Comparison of ENCODE assay signal across 15 mouse cellular contexts in genomic region chr8:123243053-123243452, GRCm38 (mm10). TPM values are rescaled to one million over a fixed set of nuclear protein-coding genes. Genes with fewer than 3 reads are reported as not detected.
DNase-seq lines count a peak whose midpoint lies in the region; ATAC-seq and TF ChIP-seq lines count a peak whose summit lies in the region.
"Had no signal": no experiment of that assay in that cellular context is flagged by ENCODE, and none has a peak within 500 bp of the region (broad histone marks: within the 10 kb centered on the region; RNA-seq: fewer than 3 reads in every experiment).

No protein-coding gene starts in this region.

- H3K4me1 ChIP-seq in kidney, embryonic 15.5 days, result no peaks in the 10 kb centered on the region
- H3K4me1 ChIP-seq in midbrain, postnatal 0 days (ENCODE audit: insufficient read depth, low read length), result no peaks in the 10 kb centered on the region
- H3K4me1 ChIP-seq in midbrain, embryonic 10.5 days, result no peaks in the 10 kb centered on the region
- H3K4me1 ChIP-seq in embryonic facial prominence, embryonic 14.5 days (ENCODE audit: control insufficient read depth, insufficient read depth, low read length), result no peaks in the 10 kb centered on the region
- H3K4me1 ChIP-seq: embryonic facial prominence, embryonic 13.5 days; forebrain, embryonic 12.5 days; heart, embryonic 12.5 days; limb, embryonic 12.5 days had no signal

- DNase-seq in kidney, postnatal 14 days, result no peak
- DNase-seq in midbrain, postnatal 0 days (ENCODE audit: low spot score), result no peak
- DNase-seq in midbrain, embryonic 10.5 days (ENCODE audit: low spot score), result no peak
- DNase-seq in embryonic facial prominence, embryonic 14.5 days (ENCODE audit: low spot score), result no peak
- DNase-seq in frontal cortex, postnatal 36 days (ENCODE audit: low spot score in 2 of 2), result no peak
- DNase-seq in ovary, postnatal 14 days (ENCODE audit: low spot score), result no peak
- DNase-seq: cerebellum, adult 18-20 months; gastrocnemius, postnatal 36 days had no signal

- no peak overlapping the region for H3K9ac ChIP-seq in kidney, embryonic 15.5 days
- no peak overlapping the region for H3K9ac ChIP-seq in midbrain, postnatal 0 days (replicated peaks; ENCODE audit: low read length, poor library complexity, severe bottlenecking)
- H3K9ac ChIP-seq in embryonic facial prominence, embryonic 14.5 days (ENCODE audit: low read depth, low read length), result 0 out of 2 replicates have a peak overlapping the region, but pooled peaks have one; percentile 8
- H3K9ac ChIP-seq: embryonic facial prominence, embryonic 13.5 days; forebrain, embryonic 12.5 days; heart, embryonic 12.5 days; limb, embryonic 12.5 days had no signal

- H3K27ac ChIP-seq in kidney, embryonic 15.5 days, result no peak overlapping the region
- H3K27ac ChIP-seq in midbrain, postnatal 0 days (ENCODE audit: low read depth, low read length), result no peak overlapping the region
- no peak overlapping the region for H3K27ac ChIP-seq in midbrain, embryonic 10.5 days (replicated peaks)
- no peak overlapping the region for H3K27ac ChIP-seq in embryonic facial prominence, embryonic 14.5 days (replicated peaks; ENCODE audit: low read depth, low read length)
- H3K27ac ChIP-seq: embryonic facial prominence, embryonic 13.5 days; forebrain, embryonic 12.5 days; layer of hippocampus, adult 2 months; limb, embryonic 12.5 days had no signal

- peak; percentile 12; the same call in 1 of the 2 replicates for TF ChIP-seq CTCF in midbrain, postnatal 0 days (IDR thresholded peaks at IDR 0.05)

- H3K9me3 ChIP-seq in kidney, embryonic 15.5 days (replicated peaks), result no peaks in the 10 kb centered on the region
- H3K9me3 ChIP-seq in midbrain, postnatal 0 days (ENCODE audit: low read length), result no peaks in the 10 kb centered on the region
- H3K9me3 ChIP-seq in midbrain, embryonic 10.5 days (replicated peaks), result no peaks in the 10 kb centered on the region
- no peaks in the 10 kb centered on the region for H3K9me3 ChIP-seq in embryonic facial prominence, embryonic 14.5 days (ENCODE audit: control insufficient read depth, low read length)
- H3K9me3 ChIP-seq: embryonic facial prominence, embryonic 13.5 days; forebrain, embryonic 12.5 days; heart, embryonic 12.5 days; limb, embryonic 12.5 days had no signal

- peaks cover 61% of the 10 kb centered on the region for H3K36me3 ChIP-seq in kidney, embryonic 15.5 days
- peaks cover 60% of the 10 kb centered on the region for H3K36me3 ChIP-seq in midbrain, postnatal 0 days (ENCODE audit: insufficient read depth, low read length)
- peaks cover 66% of the 10 kb centered on the region for H3K36me3 ChIP-seq in midbrain, embryonic 10.5 days
- peaks cover 62% of the 10 kb centered on the region for H3K36me3 ChIP-seq in embryonic facial prominence, embryonic 14.5 days (ENCODE audit: control insufficient read depth, insufficient read depth, low read length)

- WGBS in kidney, embryonic 15.5 days, result 68% methylated on average over 11 of the region's 11 CpGs
- 71% methylated on average over 11 of the region's 11 CpGs for WGBS in midbrain, postnatal 0 days
- 66% methylated on average over 11 of the region's 11 CpGs for WGBS in midbrain, embryonic 10.5 days
- WGBS in embryonic facial prominence, embryonic 14.5 days, result 74% methylated on average over 10 of the region's 11 CpGs

- peak; percentile 24 for ATAC-seq in kidney, embryonic 15.5 days (replicated peaks; ENCODE audit: low FRiP score)
- ATAC-seq in midbrain, postnatal 0 days (ENCODE audit: low FRiP score), result no peak
- no peak for ATAC-seq in embryonic facial prominence, embryonic 14.5 days (ENCODE audit: low read depth)
- ATAC-seq: lung, postnatal 0 days had no signal

- H3K4me3 ChIP-seq in kidney, embryonic 15.5 days (replicated peaks), result no peak overlapping the region
- H3K4me3 ChIP-seq in midbrain, postnatal 0 days (ENCODE audit: low read depth, low read length), result no peak overlapping the region
- no peak overlapping the region for H3K4me3 ChIP-seq in midbrain, embryonic 10.5 days
- H3K4me3 ChIP-seq in embryonic facial prominence, embryonic 14.5 days (ENCODE audit: low read depth, low read length), result no peak overlapping the region
- H3K4me3 ChIP-seq: embryonic facial prominence, embryonic 13.5 days; forebrain, embryonic 12.5 days; heart, embryonic 12.5 days; layer of hippocampus, adult 2 months; limb, embryonic 12.5 days had no signal

- H3K4me2 ChIP-seq in kidney, embryonic 15.5 days, result no peak overlapping the region
- no peak overlapping the region for H3K4me2 ChIP-seq in midbrain, postnatal 0 days (ENCODE audit: low read depth, low read length, poor library complexity, severe bottlenecking)
- no peak overlapping the region for H3K4me2 ChIP-seq in embryonic facial prominence, embryonic 14.5 days (ENCODE audit: low read depth, low read length)
- H3K4me2 ChIP-seq: embryonic facial prominence, embryonic 13.5 days; forebrain, embryonic 12.5 days; heart, embryonic 12.5 days; limb, embryonic 12.5 days had no signal

- H3K27me3 ChIP-seq in kidney, embryonic 15.5 days, result no peaks in the 10 kb centered on the region
- no peaks in the 10 kb centered on the region for H3K27me3 ChIP-seq in midbrain, postnatal 0 days (ENCODE audit: insufficient read depth, low read length)
- no peaks in the 10 kb centered on the region for H3K27me3 ChIP-seq in midbrain, embryonic 10.5 days (ENCODE audit: low read depth, poor library complexity, severe bottlenecking)
- H3K27me3 ChIP-seq in embryonic facial prominence, embryonic 14.5 days (replicated peaks; ENCODE audit: control insufficient read depth, insufficient read depth, low read length), result no peaks in the 10 kb centered on the region
- H3K27me3 ChIP-seq: embryonic facial prominence, embryonic 13.5 days; forebrain, embryonic 12.5 days; limb, embryonic 12.5 days had no signal

RNA-seq across cellular contexts. Expression of gene Spata2l, which starts 7.0 kb away (rescaled TPM):
- polyA plus RNA-seq in kidney, embryonic 15.5 days (2015; fragmentation: Nextera tagmentation; extraction: Ambion mirVana), result 5.3 and 5.7 TPM in 2 replicates
- total RNA-seq in midbrain, postnatal 0 days (2014; rRNA removed), result 13.6 and 19.6 TPM in 2 replicates
- polyA plus RNA-seq in midbrain, postnatal 0 days (2015; fragmentation: Nextera tagmentation; extraction: Ambion mirVana), result 14.3 and 16.8 TPM in 2 replicates
- 1.3 and 2.4 TPM in 2 replicates for polyA plus RNA-seq in midbrain, embryonic 10.5 days (2016; fragmentation: Nextera tagmentation; extraction: Ambion mirVana)
- 4.3 and 4.9 TPM in 2 replicates for polyA plus RNA-seq in embryonic facial prominence, embryonic 14.5 days (2014; fragmentation: Nextera tagmentation; extraction: Ambion mirVana)

RNA-seq across cellular contexts. Expression of gene Zfp276, which starts 10.9 kb away (rescaled TPM):
- polyA plus RNA-seq in kidney, embryonic 15.5 days (2015; fragmentation: Nextera tagmentation; extraction: Ambion mirVana), result 21.2 and 22.7 TPM in 2 replicates
- 37.9 and 42.1 TPM in 2 replicates for total RNA-seq in midbrain, postnatal 0 days (2014; rRNA removed)
- 15.4 and 17.8 TPM in 2 replicates for polyA plus RNA-seq in midbrain, postnatal 0 days (2015; fragmentation: Nextera tagmentation; extraction: Ambion mirVana)
- 23.2 and 27.2 TPM in 2 replicates for polyA plus RNA-seq in midbrain, embryonic 10.5 days (2016; fragmentation: Nextera tagmentation; extraction: Ambion mirVana)
- polyA plus RNA-seq in embryonic facial prominence, embryonic 14.5 days (2014; fragmentation: Nextera tagmentation; extraction: Ambion mirVana), result 19.5 and 21.4 TPM in 2 replicates

RNA-seq across cellular contexts. Expression of gene Vps9d1, which starts 11.1 kb away (rescaled TPM):
- 22.2 and 25.0 TPM in 2 replicates for polyA plus RNA-seq in kidney, embryonic 15.5 days (2015; fragmentation: Nextera tagmentation; extraction: Ambion mirVana)
- total RNA-seq in midbrain, postnatal 0 days (2014; rRNA removed), result 77.4 and 88.9 TPM in 2 replicates
- polyA plus RNA-seq in midbrain, postnatal 0 days (2015; fragmentation: Nextera tagmentation; extraction: Ambion mirVana), result 66.1 and 70.7 TPM in 2 replicates
- 24.0 and 27.1 TPM in 2 replicates for polyA plus RNA-seq in midbrain, embryonic 10.5 days (2016; fragmentation: Nextera tagmentation; extraction: Ambion mirVana)
- polyA plus RNA-seq in embryonic facial prominence, embryonic 14.5 days (2014; fragmentation: Nextera tagmentation; extraction: Ambion mirVana), result 24.5 and 26.3 TPM in 2 replicates

RNA-seq across cellular contexts. Expression of gene Cdk10, which starts 18.4 kb away (rescaled TPM):
- 33.7 and 34.7 TPM in 2 replicates for polyA plus RNA-seq in kidney, embryonic 15.5 days (2015; fragmentation: Nextera tagmentation; extraction: Ambion mirVana)
- total RNA-seq in midbrain, postnatal 0 days (2014; rRNA removed), result 70.3 and 86.5 TPM in 2 replicates
- polyA plus RNA-seq in midbrain, postnatal 0 days (2015; fragmentation: Nextera tagmentation; extraction: Ambion mirVana), result 57.8 and 67.0 TPM in 2 replicates
- 41.4 and 42.0 TPM in 2 replicates for polyA plus RNA-seq in midbrain, embryonic 10.5 days (2016; fragmentation: Nextera tagmentation; extraction: Ambion mirVana)
- 31.1 and 36.7 TPM in 2 replicates for polyA plus RNA-seq in embryonic facial prominence, embryonic 14.5 days (2014; fragmentation: Nextera tagmentation; extraction: Ambion mirVana)

RNA-seq across cellular contexts. Expression of gene Spata33, which starts 30.4 kb away (rescaled TPM):
- 4.2 and 5.5 TPM in 2 replicates for polyA plus RNA-seq in kidney, embryonic 15.5 days (2015; fragmentation: Nextera tagmentation; extraction: Ambion mirVana)
- 4.9 and 7.3 TPM in 2 replicates for total RNA-seq in midbrain, postnatal 0 days (2014; rRNA removed)
- 9.2 and 9.3 TPM in 2 replicates for polyA plus RNA-seq in midbrain, postnatal 0 days (2015; fragmentation: Nextera tagmentation; extraction: Ambion mirVana)
- 6.1 TPM in 2 replicates for polyA plus RNA-seq in midbrain, embryonic 10.5 days (2016; fragmentation: Nextera tagmentation; extraction: Ambion mirVana)
- polyA plus RNA-seq in embryonic facial prominence, embryonic 14.5 days (2014; fragmentation: Nextera tagmentation; extraction: Ambion mirVana), result 5.7 and 6.1 TPM in 2 replicates
